Comparison of ENCODE assay signal across 11 mouse cellular contexts in the genomic region with DNA sequence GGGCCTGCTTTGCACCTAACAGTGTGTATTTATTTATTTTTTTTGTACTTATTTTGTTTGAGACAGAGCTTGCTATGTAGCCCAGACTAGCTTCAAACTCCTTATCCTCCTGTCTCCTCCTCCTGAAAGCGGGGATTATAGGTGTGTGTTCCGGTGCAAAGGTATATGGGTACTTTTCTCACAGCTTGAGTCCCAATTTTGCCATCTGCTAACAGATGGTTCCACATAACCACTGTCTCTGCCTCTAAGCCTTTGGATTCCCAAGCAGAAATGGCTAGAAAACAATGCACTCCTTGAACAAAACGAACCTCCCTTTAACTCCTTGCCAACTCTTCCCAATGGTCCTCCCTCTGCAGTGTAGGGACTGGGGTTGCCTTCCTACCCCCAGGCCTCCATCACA.
"Had no signal": no experiment of that assay in that cellular context is flagged by ENCODE, and none has a peak within 500 bp of the region (broad histone marks: within the 10 kb centered on the region; RNA-seq: fewer than 3 reads in every experiment).

No protein-coding gene starts in this region.

- DNase-seq: kidney, postnatal 10 days; kidney, postnatal 36 days; layer of hippocampus, adult 9-11 months; left cerebral cortex, postnatal 4 days; liver, postnatal 0 days; lung, embryonic 14.5 days; right cerebral cortex, adult 18-20 months; thymus, adult 18-20 months; thymus, postnatal 36 days had no signal

- ATAC-seq: liver, postnatal 0 days; lung, postnatal 0 days; midbrain, embryonic 15.5 days had no signal
